Mouse (Mus musculus) ZHBTc4 (cell line): ENCODE data around the gene Abcc2.

ENCODE experiments used
- DNase-seq: peaks from one replicate; pipeline ENCODE4 v3.0.0-alpha.2; 2011; ENCODE audit warnings: low read depth, low spot score

Abcc2 gene

GRCm38 (mm10) chr19:43781980-43782379, at the start of gene Abcc2:
Gene Abcc2 (plus strand): TSS chr19:43782192.
- DNase-seq: no peak

- no peak for DNase-seq
These were observed 43.6 kb upstream of the Abcc2 start for GRCm38 (mm10) chr19:43738409-43738808.

- DNase-seq: no peak
These were observed 38.6 kb upstream of the Abcc2 start for GRCm38 (mm10) chr19:43743401-43743800.

- DNase-seq: no peak
These were observed 36.3 kb upstream of the Abcc2 start for GRCm38 (mm10) chr19:43745740-43746139.

GRCm38 (mm10) chr19:43747877-43748276, 34.1 kb upstream of the Abcc2 start:
- no peak for DNase-seq

GRCm38 (mm10) chr19:43750008-43750407, 32.0 kb upstream of the Abcc2 start:
- no peak for DNase-seq

GRCm38 (mm10) chr19:43752489-43753225, 29.3 kb upstream of the Abcc2 start, which contains the start of the genes Cutc and Cox15:
Gene Cutc (plus strand): TSS chr19:43752996.
Gene Cox15 (minus strand): TSS chr19:43753000.
- peak; percentile 99 for DNase-seq

GRCm38 (mm10) chr19:43753226-43753835, 28.7 kb upstream of the Abcc2 start:
- peak; percentile 92 for DNase-seq

- no peak for DNase-seq
These were observed 27.8 kb upstream of the Abcc2 start for GRCm38 (mm10) chr19:43754237-43754636.

- DNase-seq: no peak
These were observed 27.1 kb upstream of the Abcc2 start for GRCm38 (mm10) chr19:43754872-43755271.

GRCm38 (mm10) chr19:43760504-43760903, 21.5 kb upstream of the Abcc2 start:
- DNase-seq: peak; percentile 85

- DNase-seq: peak; percentile 30
These were observed 20.3 kb upstream of the Abcc2 start for GRCm38 (mm10) chr19:43761543-43762256.

GRCm38 (mm10) chr19:43762410-43762809, 19.6 kb upstream of the Abcc2 start:
- no peak for DNase-seq

GRCm38 (mm10) chr19:43766451-43766850, 15.5 kb upstream of the Abcc2 start:
- no peak for DNase-seq

- peak; percentile 20 for DNase-seq
These were observed 14.3 kb upstream of the Abcc2 start for GRCm38 (mm10) chr19:43767549-43768322.

GRCm38 (mm10) chr19:43769366-43769960, 12.5 kb upstream of the Abcc2 start:
- no peak for DNase-seq

- DNase-seq: no peak
These were observed 11.4 kb upstream of the Abcc2 start for GRCm38 (mm10) chr19:43770584-43770983.

- no peak for DNase-seq
These were observed 10.5 kb upstream of the Abcc2 start for GRCm38 (mm10) chr19:43771499-43771969.

- no peak for DNase-seq
These were observed 9.7 kb upstream of the Abcc2 start for GRCm38 (mm10) chr19:43772311-43772710.

GRCm38 (mm10) chr19:43775433-43775832, 6.6 kb upstream of the Abcc2 start:
- no peak for DNase-seq

GRCm38 (mm10) chr19:43776561-43776960, 5.4 kb upstream of the Abcc2 start:
- DNase-seq: no peak
